In genomic region chr9:121677476-121677875, GRCm38 (mm10) we compare ENCODE assay signal across 31 mouse cellular contexts. TPM values are rescaled to one million over a fixed set of nuclear protein-coding genes. Genes with fewer than 3 reads are reported as not detected.
DNase-seq lines count a peak whose midpoint lies in the region; ATAC-seq and TF ChIP-seq lines count a peak whose summit lies in the region.
"Had no signal": no experiment of that assay in that cellular context is flagged by ENCODE, and none has a peak within 500 bp of the region (broad histone marks: within the 10 kb centered on the region; RNA-seq: fewer than 3 reads in every experiment).

No protein-coding gene starts in this region.

- no peaks in the 10 kb centered on the region for H3K27me3 ChIP-seq in spleen, adult 2 months (ENCODE audit: control insufficient read depth, insufficient read depth, low read length)
- no peaks in the 10 kb centered on the region for H3K27me3 ChIP-seq in stomach, postnatal 0 days (ENCODE audit: control insufficient read depth, insufficient read depth, low read length)
- H3K27me3 ChIP-seq: embryonic facial prominence, embryonic 13.5 days; hindbrain, embryonic 15.5 days; limb, embryonic 13.5 days; liver, embryonic 15.5 days; neural tube, embryonic 15.5 days had no signal

- intact Hi-C loops in left cerebral cortex, postnatal 4 days (cut with DNase I) = no loop called here

- no peaks in the 10 kb centered on the region for H3K9me3 ChIP-seq in stomach, postnatal 0 days (ENCODE audit: control insufficient read depth, low read length)
- H3K9me3 ChIP-seq: embryonic facial prominence, embryonic 13.5 days; heart, embryonic 10.5 days; hindbrain, embryonic 15.5 days; limb, embryonic 13.5 days; liver, embryonic 15.5 days; neural tube, embryonic 15.5 days had no signal

- 39% methylated on average over 8 of the region's 8 CpGs for WGBS in spleen, adult 2 months
- WGBS in lung, adult 2 months = 24% methylated on average over 8 of the region's 8 CpGs
- WGBS in stomach, postnatal 0 days = 33% methylated on average over 8 of the region's 8 CpGs

- no peak for ATAC-seq in stomach, postnatal 0 days (ENCODE audit: low FRiP score, low TSS enrichment)
- ATAC-seq: forebrain, embryonic 14.5 days had no signal

- H3K4me1 ChIP-seq in spleen, adult 2 months (ENCODE audit: control insufficient read depth, insufficient read depth, insufficient read length) = peaks cover 52% of the 10 kb centered on the region; the same call in 1 of the 2 replicates
- H3K4me1 ChIP-seq in lung, adult 2 months (ENCODE audit: control insufficient read depth, insufficient read depth, low read length) = peaks cover 25% of the 10 kb centered on the region
- no peaks in the 10 kb centered on the region for H3K4me1 ChIP-seq in stomach, postnatal 0 days (replicated peaks; ENCODE audit: control insufficient read depth, insufficient read depth)
- H3K4me1 ChIP-seq: embryonic facial prominence, embryonic 13.5 days had no signal

- H3K36me3 ChIP-seq in spleen, adult 2 months (ENCODE audit: control insufficient read depth, insufficient read depth, low read length) = no peaks in the 10 kb centered on the region
- no peaks in the 10 kb centered on the region for H3K36me3 ChIP-seq in stomach, postnatal 0 days (ENCODE audit: control insufficient read depth, insufficient read depth, low read length)
- H3K36me3 ChIP-seq: heart, embryonic 10.5 days; hindbrain, embryonic 15.5 days; liver, embryonic 15.5 days had no signal

- H3K4me3 ChIP-seq in spleen, adult 2 months (ENCODE audit: extremely low read depth, insufficient read depth, insufficient read length) = no peak overlapping the region
- no peak overlapping the region for H3K4me3 ChIP-seq in lung, adult 2 months (replicated peaks; ENCODE audit: extremely low read depth, low read depth, low read length)
- no peak overlapping the region for H3K4me3 ChIP-seq in stomach, postnatal 0 days (ENCODE audit: low read depth, low read length)
- H3K4me3 ChIP-seq: embryonic facial prominence, embryonic 13.5 days; erythroblast, embryonic 14.5 days; heart, embryonic 10.5 days; hindbrain, embryonic 15.5 days; layer of hippocampus, adult 2 months; limb, embryonic 13.5 days; liver, embryonic 15.5 days; neural tube, embryonic 15.5 days had no signal

- DNase-seq in spleen, adult 2 months (ENCODE audit: low read depth in 1 of 2, low spot score in 2 of 2) = no peak
- DNase-seq in spleen, adult 12 weeks (ENCODE audit: low spot score) = no peak
- peak; percentile 47 for DNase-seq in lung, adult 2 months
- DNase-seq in lung, postnatal 14 days = peak; percentile 71
- no peak for DNase-seq in stomach, postnatal 0 days (ENCODE audit: low spot score)
- no peak for DNase-seq in left cerebral cortex, postnatal 4 days
- no peak for DNase-seq in layer of hippocampus, postnatal 14 days (ENCODE audit: low spot score in 2 of 2)
- DNase-seq: adrenal gland, adult 2 months; cerebellum, adult 18-20 months; cerebellum, postnatal 14 days; embryo, embryonic 11 days; gastrocnemius, postnatal 10 days; heart, postnatal 4 days; kidney, adult 8-10 months; kidney, postnatal 25 days; right cerebral cortex, adult 18-20 months; thymus, postnatal 14 days had no signal

- H3K9ac ChIP-seq in stomach, postnatal 0 days (ENCODE audit: low read length) = no peak overlapping the region
- H3K9ac ChIP-seq: embryonic facial prominence, embryonic 13.5 days; hindbrain, embryonic 15.5 days; limb, embryonic 13.5 days; liver, embryonic 15.5 days; neural tube, embryonic 15.5 days had no signal

- H3K27ac ChIP-seq in spleen, adult 2 months (ENCODE audit: insufficient read depth, low read length) = peak overlapping the region; percentile 80
- H3K27ac ChIP-seq in stomach, postnatal 0 days (replicated peaks) = no peak overlapping the region
- H3K27ac ChIP-seq: embryonic facial prominence, embryonic 13.5 days; heart, embryonic 10.5 days; hindbrain, embryonic 15.5 days; layer of hippocampus, adult 2 months; limb, embryonic 13.5 days; liver, embryonic 15.5 days; neural tube, embryonic 15.5 days had no signal

- H3K4me2 ChIP-seq in stomach, postnatal 0 days (replicated peaks; ENCODE audit: low read depth) = no peak overlapping the region
- H3K4me2 ChIP-seq: embryonic facial prominence, embryonic 13.5 days; hindbrain, embryonic 15.5 days; limb, embryonic 13.5 days; liver, embryonic 15.5 days; neural tube, embryonic 15.5 days had no signal

- TF ChIP-seq POLR2A in spleen, adult 2 months (IDR thresholded peaks at IDR 0.05; ENCODE audit: low read depth, low read length) = no peak
- TF ChIP-seq POLR2A in lung, adult 2 months (IDR thresholded peaks at IDR 0.05; ENCODE audit: borderline replicate concordance, extremely low read depth, low read depth, low read length) = peak; percentile 53; the same call in 1 of the 2 replicates

- TF ChIP-seq EP300 in stomach, postnatal 0 days (optimal IDR thresholded peaks at IDR 0.05) = no peak

- no peak for TF ChIP-seq CTCF in spleen, adult 2 months (IDR thresholded peaks at IDR 0.05; ENCODE audit: extremely low read depth, insufficient read depth, insufficient read length, insufficient replicate concordance)
- no peak for TF ChIP-seq CTCF in lung, adult 2 months (IDR thresholded peaks at IDR 0.05; ENCODE audit: insufficient read depth, low read length)
- no peak for TF ChIP-seq CTCF in stomach, postnatal 0 days (IDR thresholded peaks at IDR 0.05; ENCODE audit: low read depth)

RNA-seq across cellular contexts. Expression of gene Sec22c, which starts 27.8 kb away (rescaled TPM):
- 10.0 and 12.0 TPM in 2 replicates for polyA plus RNA-seq in spleen, adult 2 months (2012; rRNA removed)
- 8.9 and 9.9 TPM in 2 replicates for polyA plus RNA-seq in lung, adult 2 months (2012; rRNA removed)
- polyA plus RNA-seq in stomach, postnatal 0 days (2015; fragmentation: Nextera tagmentation; extraction: Ambion mirVana) = 5.0 and 6.8 TPM in 2 replicates
- 10 to 100 TPM; 38.7 to 40.7 TPM for total RNA-seq in left cerebral cortex, postnatal 4 days (2021)
- total RNA-seq in layer of hippocampus, postnatal 14 days (2021) = 10 to 100 TPM; 26.4 to 28.7 TPM

RNA-seq across cellular contexts. Expression of gene Ss18l2, which starts 32.7 kb away (rescaled TPM):
- polyA plus RNA-seq in spleen, adult 2 months (2012; rRNA removed) = 5.8 and 10.4 TPM in 2 replicates
- 18.4 and 22.2 TPM in 2 replicates for polyA plus RNA-seq in lung, adult 2 months (2012; rRNA removed)
- polyA plus RNA-seq in stomach, postnatal 0 days (2015; fragmentation: Nextera tagmentation; extraction: Ambion mirVana) = 106 and 119 TPM in 2 replicates
- 10 to 100 TPM; 60.1 to 60.6 TPM for total RNA-seq in left cerebral cortex, postnatal 4 days (2021)
- total RNA-seq in layer of hippocampus, postnatal 14 days (2021) = 10 to 100 TPM; 83.1 to 92.6 TPM

RNA-seq across cellular contexts. Expression of gene Vipr1, which starts 35.0 kb away (rescaled TPM):
- 7.2 and 8.0 TPM in 2 replicates for polyA plus RNA-seq in spleen, adult 2 months (2012; rRNA removed)
- 2.2 and 2.6 TPM in 2 replicates for polyA plus RNA-seq in lung, adult 2 months (2012; rRNA removed)
- polyA plus RNA-seq in stomach, postnatal 0 days (2015; fragmentation: Nextera tagmentation; extraction: Ambion mirVana) = 0.47 and 0.51 TPM in 2 replicates
- total RNA-seq in left cerebral cortex, postnatal 4 days (2021) = 1 to 10 TPM; 3.1 to 5.5 TPM
- 10 to 100 TPM; 10.6 TPM for total RNA-seq in layer of hippocampus, postnatal 14 days (2021)
- total RNA-seq: granulocyte monocyte progenitor cell, adult 5-6 weeks; MEL had no signal
- polyA plus RNA-seq: erythroblast, embryonic 14.5 days had no signal

RNA-seq across cellular contexts. Expression of gene Lyzl4, which starts 35.6 kb away (rescaled TPM):
- 0.11 TPM in 1 of 2 replicates, not detected in the other for polyA plus RNA-seq in spleen, adult 2 months (2012; rRNA removed)
- 0.66 and 0.72 TPM in 2 replicates for polyA plus RNA-seq in lung, adult 2 months (2012; rRNA removed)
- 0.15 and 0.21 TPM in 2 replicates for polyA plus RNA-seq in stomach, postnatal 0 days (2015; fragmentation: Nextera tagmentation; extraction: Ambion mirVana)
- total RNA-seq in left cerebral cortex, postnatal 4 days (2021) = under 1 TPM; 0.42 to 0.98 TPM
- total RNA-seq in layer of hippocampus, postnatal 14 days (2021) = 1 to 10 TPM in 1 of 2 experiments, under 1 TPM in 1; 0.69 to 1.3 TPM
- total RNA-seq: adrenal gland, adult 2 months; granulocyte monocyte progenitor cell, adult 5-6 weeks; MEL; midbrain, postnatal 0 days had no signal
- polyA plus RNA-seq: C2C12; erythroblast, embryonic 14.5 days; heart, embryonic 10.5 days; intestine, embryonic 14.5 days; liver, embryonic 15.5 days; midbrain, postnatal 0 days; neural tube, embryonic 15.5 days had no signal

RNA-seq across cellular contexts. Expression of gene Nktr, which starts 41.5 kb away (rescaled TPM):
- polyA plus RNA-seq in spleen, adult 2 months (2012; rRNA removed) = 36.6 and 38.7 TPM in 2 replicates
- polyA plus RNA-seq in lung, adult 2 months (2012; rRNA removed) = 36.6 and 48.6 TPM in 2 replicates
- 27.7 and 32.0 TPM in 2 replicates for polyA plus RNA-seq in stomach, postnatal 0 days (2015; fragmentation: Nextera tagmentation; extraction: Ambion mirVana)
- 100 to 1,000 TPM; 145 to 152 TPM for total RNA-seq in left cerebral cortex, postnatal 4 days (2021)
- 100 to 1,000 TPM; 105 to 121 TPM for total RNA-seq in layer of hippocampus, postnatal 14 days (2021)

Comparison
In these comparisons a context has a peak if more than half of its experiments do, and no peak if none do; other contexts are left out.
1. DNase-seq: peak in lung, adult 2 months (single experiment) and lung, postnatal 14 days (single experiment); none in spleen, adult 2 months (0 of 2), spleen, adult 12 weeks (single experiment), stomach, postnatal 0 days (single experiment), left cerebral cortex, postnatal 4 days (single experiment) and layer of hippocampus, postnatal 14 days (0 of 2).